Mouse (Mus musculus) bone marrow macrophage, adult 2 months (primary cell): ENCODE measurements around the gene Pla2g4e. TPM values are rescaled to one million over a fixed set of nuclear protein-coding genes. Genes with fewer than 3 reads are reported as not detected.
"Not testable (repeated sequence)": the region's sequence is repeated elsewhere in the genome, so short reads cannot be mapped to it uniquely, and the experiment has no call there.

Experiments
- H3K27ac ChIP-seq: 2 replicates; pipeline ENCODE4 v1.5.1; 2012; ENCODE audit warnings: low read depth, low read length; ENCODE audit not compliant: insufficient read depth
- H3K4me1 ChIP-seq: 2 replicates; pipeline ENCODE4 v1.6.1; 2012; ENCODE audit warnings: low read length; ENCODE audit not compliant: control insufficient read depth, insufficient read depth
- H3K4me3 ChIP-seq: 2 replicates; pipeline ENCODE4 v1.5.1; 2012; ENCODE audit warnings: mild to moderate bottlenecking, low read length, moderate library complexity; ENCODE audit not compliant: insufficient read depth
- CTCF ChIP-seq: IDR thresholded peaks from 2 replicates; pipeline ENCODE4 v1.5.1; 2012; ENCODE audit warnings: low read depth, mild to moderate bottlenecking, low read length, moderate library complexity
- POLR2A ChIP-seq: IDR thresholded peaks from 2 replicates; pipeline ENCODE4 v1.6.1; 2012; ENCODE audit warnings: mild to moderate bottlenecking, low read depth, low read length, borderline replicate concordance
- polyA plus RNA-seq: library from polyadenylated mRNA; stranded (reverse); fragments of >200 nt; gene quantifications from 2 replicates; pipeline ENCODE4 v1.2.4, GENCODE M21; 2012; ENCODE audit not compliant: missing spikeins, insufficient read depth, insufficient read length

Gene Pla2g4e
- polyA plus RNA-seq, 1 experiment: not detected

DNA sequence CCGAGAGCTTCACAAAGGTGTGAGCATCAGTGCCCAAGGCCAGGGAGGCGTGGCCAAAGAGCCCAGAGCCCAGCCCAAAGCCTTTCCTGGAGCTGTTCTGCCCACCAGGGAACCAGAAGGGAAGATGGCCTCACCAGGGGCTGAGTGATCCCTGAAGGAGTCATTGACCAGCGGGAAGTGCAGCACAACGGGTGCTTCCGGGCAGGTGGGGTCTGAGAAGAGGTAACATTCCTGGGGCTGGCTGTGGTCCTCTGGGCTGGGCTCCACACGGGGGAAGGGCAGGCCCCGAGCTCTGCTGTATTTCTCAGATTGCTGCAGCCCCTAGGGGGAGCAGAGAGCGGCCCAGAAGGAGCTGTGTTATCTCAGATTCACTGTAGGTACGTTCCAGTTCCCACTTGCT lies 23.5 kb upstream of the Pla2g4e start:
- TF ChIP-seq CTCF: no peak
- TF ChIP-seq POLR2A: no peak
- Histone ChIP-seq H3K4me1 (no peaks in the 10 kb centered on the region), H3K27ac (no peak overlapping the region), H3K4me3 (no peak overlapping the region)

DNA sequence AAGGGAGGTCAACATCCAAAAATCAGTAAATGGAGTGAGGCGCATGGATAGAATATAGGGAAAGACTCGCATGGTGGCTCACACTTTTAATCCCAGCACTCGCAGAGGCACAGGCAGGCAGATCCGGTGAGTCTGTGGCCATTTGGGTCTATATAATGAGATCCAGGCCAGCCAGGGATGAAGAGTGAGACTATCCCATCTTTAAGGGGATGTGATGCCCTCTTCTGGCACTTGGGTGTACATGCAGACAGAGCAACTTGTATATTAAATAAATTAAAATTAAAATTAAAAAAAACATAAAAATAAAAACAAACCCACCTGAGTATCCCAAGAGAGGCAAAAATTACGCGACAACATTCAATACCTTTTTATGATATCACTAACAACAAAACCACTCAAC lies 20.4 kb upstream of the Pla2g4e start:
- H3K4me3 ChIP-seq: no peak overlapping the region
- no peak overlapping the region for H3K27ac ChIP-seq
- H3K4me1 ChIP-seq: no peaks in the 10 kb centered on the region
- TF ChIP-seq POLR2A (no peak), CTCF (no peak)

DNA sequence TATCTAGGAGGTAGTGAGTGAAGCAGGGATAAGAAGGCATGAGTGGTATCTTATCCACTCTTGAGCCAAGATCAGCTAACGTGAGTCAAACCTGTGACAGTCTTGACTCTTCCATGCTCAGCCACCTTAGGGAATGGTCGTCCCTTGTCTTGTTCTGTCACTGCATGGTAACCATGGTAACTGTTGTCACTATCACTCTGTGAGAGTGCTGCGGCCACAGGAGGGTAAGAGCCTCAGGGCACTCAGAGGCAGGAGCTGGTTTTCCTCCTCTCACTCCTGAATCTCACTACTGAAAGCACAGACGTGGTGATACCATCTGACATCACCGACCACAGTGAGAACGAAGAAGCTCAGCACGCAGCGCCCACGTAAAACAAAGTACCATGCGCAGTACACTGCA lies 19.7 kb upstream of the Pla2g4e start:
- H3K27ac ChIP-seq: no peak overlapping the region
- H3K4me3 ChIP-seq: no peak overlapping the region
- H3K4me1 ChIP-seq: no peaks in the 10 kb centered on the region
- TF ChIP-seq POLR2A (no peak), CTCF (no peak)

DNA sequence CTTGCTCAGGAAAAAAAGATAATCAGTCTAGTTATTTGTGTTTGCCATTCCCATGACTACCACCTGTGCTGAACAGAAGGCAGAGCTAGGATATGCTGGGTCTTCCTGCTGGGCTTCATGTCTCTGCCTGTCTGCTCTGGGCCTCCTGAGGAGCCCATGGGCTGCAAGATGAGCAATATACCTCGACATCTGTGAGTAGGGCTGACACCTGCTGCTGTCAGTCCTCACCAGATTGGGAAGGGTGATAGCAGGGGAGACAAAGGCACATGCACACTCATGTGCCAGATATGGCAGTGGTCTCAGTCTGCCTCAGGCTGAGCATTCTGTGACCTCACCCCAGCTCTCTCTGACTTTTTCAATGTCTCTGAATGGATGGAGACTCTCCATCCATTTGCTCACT lies 17.7 kb upstream of the Pla2g4e start:
- no peaks in the 10 kb centered on the region for H3K4me1 ChIP-seq
- no peak overlapping the region for H3K4me3 ChIP-seq
- TF ChIP-seq CTCF: no peak
- TF ChIP-seq POLR2A: no peak
- no peak overlapping the region for H3K27ac ChIP-seq

DNA sequence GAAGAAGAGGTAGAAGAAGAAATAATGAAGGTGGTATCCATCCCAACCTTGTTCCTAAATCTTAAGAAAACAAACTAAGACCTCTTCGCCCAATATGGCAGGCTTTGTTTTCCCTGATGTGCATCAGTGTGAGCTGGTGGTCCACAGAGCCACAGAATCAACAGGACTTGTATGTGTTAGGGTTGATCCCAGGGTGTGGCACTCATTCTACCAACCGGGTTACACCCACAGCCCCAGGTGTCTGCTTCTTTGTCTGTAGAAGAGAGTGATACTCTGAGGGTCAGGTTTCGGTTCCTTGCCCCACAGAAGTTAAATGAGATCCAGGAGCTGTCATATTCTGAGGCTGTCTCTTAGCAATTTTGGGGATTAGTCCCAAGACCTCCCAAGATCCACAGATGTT lies 16.2 kb upstream of the Pla2g4e start:
- no peak overlapping the region for H3K27ac ChIP-seq
- TF ChIP-seq POLR2A (no peak), CTCF (no peak)
- no peaks in the 10 kb centered on the region for H3K4me1 ChIP-seq
- no peak overlapping the region for H3K4me3 ChIP-seq

DNA sequence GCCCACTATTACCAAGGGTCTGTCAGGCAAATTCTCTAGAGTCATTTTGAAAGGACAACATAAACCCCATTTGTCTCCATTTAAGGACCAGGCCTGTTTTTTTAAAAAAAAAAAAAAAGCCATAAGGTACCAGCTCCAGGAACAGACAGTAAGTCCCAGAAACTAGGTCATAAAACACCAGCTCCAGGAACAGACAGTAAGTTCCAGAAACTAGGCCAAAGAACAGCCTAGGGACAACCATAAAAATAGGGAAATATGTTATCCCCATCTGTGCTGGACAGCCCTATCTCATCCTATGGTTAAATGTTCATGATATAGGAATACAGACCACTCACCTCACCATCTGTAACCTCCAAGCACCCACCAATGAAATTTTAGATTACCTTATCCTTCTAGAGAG lies 11.1 kb upstream of the Pla2g4e start:
- H3K27ac ChIP-seq: no peak overlapping the region

DNA sequence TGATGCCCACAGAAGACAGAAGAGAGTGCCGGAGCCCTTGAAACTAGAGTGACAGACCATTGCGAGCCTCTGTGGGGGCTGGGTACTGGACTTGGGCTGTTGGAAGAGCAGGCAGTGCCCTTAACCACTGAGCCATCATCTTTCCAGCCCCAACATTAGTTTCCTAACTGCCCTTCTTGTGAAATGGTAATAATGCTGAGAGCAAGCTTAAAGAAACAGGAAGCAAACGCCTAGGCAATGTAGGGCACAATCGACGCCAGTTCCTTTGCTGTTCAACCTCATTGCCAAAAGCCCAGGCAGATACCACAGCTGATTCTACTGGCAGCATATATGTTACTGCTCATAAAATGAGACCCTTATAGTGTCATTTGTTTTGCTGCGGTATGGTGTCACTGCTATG lies 7.5 kb upstream of the Pla2g4e start:
- Histone ChIP-seq H3K27ac (no peak overlapping the region), H3K4me1 (no peaks in the 10 kb centered on the region), H3K4me3 (no peak overlapping the region)
- no peak for TF ChIP-seq CTCF
- no peak for TF ChIP-seq POLR2A

More for the DNA sequence above, 11.1 kb upstream of the Pla2g4e start:
- H3K4me3 ChIP-seq: no peak overlapping the region
- TF ChIP-seq POLR2A: no peak
- TF ChIP-seq CTCF: no peak
- no peaks in the 10 kb centered on the region for H3K4me1 ChIP-seq

DNA sequence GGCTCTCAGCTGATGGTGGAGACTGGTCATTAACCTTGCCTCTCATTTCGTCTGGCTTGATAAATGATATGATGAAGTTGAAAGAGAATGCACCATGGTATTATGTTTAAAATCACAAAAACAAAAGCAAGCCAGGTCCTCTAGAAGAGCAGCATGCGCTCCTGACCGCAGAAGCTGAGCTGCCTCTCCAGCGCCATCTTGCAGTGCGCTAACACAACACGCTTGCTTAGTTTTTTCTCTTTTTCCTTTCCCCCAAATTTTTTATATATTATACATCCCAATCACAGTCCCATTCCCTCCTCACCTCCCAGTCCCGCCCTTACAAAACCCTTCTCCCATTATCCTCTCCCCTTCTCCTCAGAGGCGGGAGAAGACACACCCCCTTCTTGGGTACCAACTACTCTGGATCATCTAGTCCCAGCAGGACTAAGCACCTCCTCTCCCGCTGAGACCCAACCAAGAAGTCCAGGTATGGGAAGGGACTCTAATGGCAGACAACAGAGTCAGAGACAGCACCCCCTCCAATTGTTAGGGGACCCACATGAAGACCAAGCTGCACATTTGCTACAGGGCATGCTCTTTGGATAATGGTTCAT lies 384 bp upstream of the Pla2g4e start:
- TF ChIP-seq CTCF (no peak), POLR2A (no peak)
- Histone ChIP-seq H3K27ac (no peak overlapping the region), H3K4me3 (peak overlapping the region; percentile 5; the same call in 1 of the 2 replicates), H3K4me1 (no peaks in the 10 kb centered on the region)

DNA sequence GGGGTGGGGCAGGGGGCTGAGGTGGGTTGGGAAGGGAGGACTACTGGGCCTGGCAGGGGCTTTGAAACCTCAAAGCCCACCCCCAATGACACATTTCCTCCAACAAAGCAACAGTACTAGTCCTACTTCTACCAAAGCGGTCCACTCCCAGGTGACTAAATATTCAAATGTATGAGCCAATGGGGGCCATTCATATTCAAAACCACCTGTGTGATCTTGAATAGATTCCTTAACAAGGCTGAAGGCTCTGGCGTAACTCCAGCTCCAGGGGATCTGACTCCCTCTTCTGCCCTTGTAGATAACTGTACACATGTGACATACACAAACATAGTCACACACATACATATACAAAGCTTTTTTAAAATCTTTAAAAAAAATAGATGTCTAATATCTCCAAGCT lies 1.1 kb downstream of the Pla2g4e start:
- TF ChIP-seq CTCF (no peak), POLR2A (no peak)
- no peak overlapping the region for H3K27ac ChIP-seq
- no peaks in the 10 kb centered on the region for H3K4me1 ChIP-seq
- no peak overlapping the region for H3K4me3 ChIP-seq

DNA sequence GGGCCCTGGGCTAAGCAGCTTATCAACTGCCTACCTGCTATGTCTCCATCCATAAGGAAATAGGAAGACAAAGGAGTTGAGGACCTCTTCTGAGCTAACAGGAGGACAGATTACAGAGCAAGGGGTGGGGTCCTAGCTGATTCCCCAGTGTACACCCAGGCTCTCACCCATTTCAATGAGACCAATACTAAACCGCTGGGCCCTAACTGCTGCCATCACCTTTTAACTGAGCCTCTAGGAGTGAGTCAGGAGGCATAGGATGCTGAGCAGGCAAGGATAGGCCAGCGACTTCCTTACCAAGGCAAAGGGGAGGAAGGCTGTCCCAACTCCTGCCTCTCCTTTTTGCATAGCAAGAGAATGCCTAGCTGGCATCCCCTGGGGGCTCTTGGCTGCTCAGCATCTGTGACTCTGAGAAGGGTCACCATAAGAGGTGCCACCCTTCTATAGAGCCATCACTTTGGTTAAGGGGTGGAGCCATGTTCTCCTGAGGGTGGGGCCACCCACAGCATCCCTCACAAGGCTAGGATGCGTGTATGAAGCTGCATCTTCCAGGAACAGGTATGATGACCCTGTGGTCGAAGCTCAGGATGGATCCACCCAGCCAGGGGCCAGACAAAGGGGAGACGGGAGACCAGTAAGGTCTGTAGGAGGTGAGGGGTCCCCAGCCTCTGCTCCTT lies 2.2 kb downstream of the Pla2g4e start:
- Histone ChIP-seq H3K4me3 (no peak overlapping the region), H3K27ac (no peak overlapping the region), H3K4me1 (no peaks in the 10 kb centered on the region)
- TF ChIP-seq CTCF: no peak
- no peak for TF ChIP-seq POLR2A

DNA sequence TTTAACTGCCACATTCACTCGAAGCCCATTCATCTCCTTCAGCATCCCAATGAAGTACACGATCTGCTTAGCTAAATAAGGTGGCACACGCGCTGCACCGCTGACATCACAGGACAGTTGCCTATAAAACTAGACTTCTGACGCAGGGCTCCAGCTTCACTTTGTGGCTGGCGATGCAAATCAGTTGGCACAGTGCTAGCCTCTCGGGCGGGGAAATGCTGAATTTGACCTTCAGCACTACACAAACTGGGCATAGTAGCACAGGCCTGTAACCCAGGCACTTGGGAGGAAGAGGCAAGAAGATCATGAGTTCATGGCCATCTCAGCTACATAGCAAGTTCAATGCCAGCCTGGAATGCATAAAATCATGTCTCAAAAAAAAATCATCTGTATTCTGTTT lies 6.4 kb downstream of the Pla2g4e start:
- H3K4me3 ChIP-seq, H3K27ac ChIP-seq, H3K4me1 ChIP-seq: not testable (repeated sequence)
